Mouse (Mus musculus) midbrain, postnatal 0 days (tissue): Measurements from ENCODE around the gene Pias1. TPM values are rescaled to one million over a fixed set of nuclear protein-coding genes. Genes with fewer than 3 reads are reported as not detected.

Experiments used
- ATAC-seq: fragments of 200-750 bp; cut with Nextera tagmentation; 2 replicates; pipeline ENCODE4 v1.8.0; 2017; ENCODE audit warnings: moderate number of reproducible peaks, mild to moderate bottlenecking, moderate TSS enrichment, moderate library complexity; ENCODE audit not compliant: low FRiP score
- DNase-seq: peaks from one replicate; pipeline ENCODE4 v3.0.0-alpha.2; 2015; ENCODE audit warnings: low spot score
- H3K27ac ChIP-seq: fragments of 300-500 bp; sonication (generic); 2 replicates; pipeline ENCODE4 v1.5.1; 2014; ENCODE audit warnings: low read depth, mild to moderate bottlenecking, low read length, mixed read lengths
- H3K27me3 ChIP-seq: fragments of 300-500 bp; sonication (generic); 2 replicates; pipeline ENCODE4 v1.6.1; 2014; ENCODE audit warnings: low read length, control low read depth, mixed read lengths; ENCODE audit not compliant: insufficient read depth
- H3K36me3 ChIP-seq: fragments of 300-500 bp; sonication (generic); 2 replicates; pipeline ENCODE4 v1.6.1; 2014; ENCODE audit warnings: low read length, control low read depth, mixed read lengths; ENCODE audit not compliant: insufficient read depth
- H3K4me1 ChIP-seq: fragments of 300-500 bp; sonication (generic); 2 replicates; pipeline ENCODE4 v1.6.1; 2014; ENCODE audit warnings: mild to moderate bottlenecking, control low read depth, antibody characterized with exemption, low read length, mixed read lengths; ENCODE audit not compliant: insufficient read depth
- H3K4me2 ChIP-seq: fragments of 300-500 bp; sonication (generic); 2 replicates; pipeline ENCODE4 v1.6.1; 2014; ENCODE audit warnings: low read depth, mild to moderate bottlenecking, low read length, mixed read lengths; ENCODE audit not compliant: poor library complexity, severe bottlenecking
- H3K4me3 ChIP-seq: fragments of 300-500 bp; sonication (generic); 2 replicates; pipeline ENCODE4 v1.5.1; 2014; ENCODE audit warnings: low read depth, mild to moderate bottlenecking, low read length, moderate library complexity
- H3K9ac ChIP-seq: fragments of 300-500 bp; sonication (generic); replicated peaks from 2 replicates; pipeline ENCODE4 v1.6.1; 2014; ENCODE audit warnings: mild to moderate bottlenecking, low read length, moderate library complexity, mixed read lengths; ENCODE audit not compliant: poor library complexity, severe bottlenecking
- H3K9me3 ChIP-seq: fragments of 300-500 bp; sonication (generic); 2 replicates; pipeline ENCODE4 v1.6.1; 2016; ENCODE audit warnings: low read length, control low read depth
- CTCF ChIP-seq: IDR thresholded peaks from 2 replicates; pipeline ENCODE4 v1.5.1; 2016; ENCODE audit warnings: antibody characterized with exemption, mild to moderate bottlenecking
- WGBS: fragments of 180-500 bp; shearing (Covaris S2); extraction: QIAGEN DNeasy Blood & Tissue Kit; methylation state at CpG from one replicate; pipeline ENCODE4 v1.1.7; 2014; 5-methylcytosine and 5-hydroxymethylcytosine counted together
- polyA plus RNA-seq: library from polyadenylated mRNA; unstranded; fragments of >200 nt; fragmentation: Nextera tagmentation; extraction: Ambion mirVana; gene quantifications from 2 replicates; pipeline ENCODE4 v1.2.1, GENCODE M21; 2015
- total RNA-seq: library from RNA; depleted of rRNA; stranded (reverse); fragments of >200 nt; gene quantifications from 2 replicates; pipeline ENCODE4 v1.2.3, GENCODE M21; 2014

Pias1 gene
- total and polyA plus RNA-seq, 2 experiments from 2014 or later, result 38.5 to 50.5 TPM

DNA sequence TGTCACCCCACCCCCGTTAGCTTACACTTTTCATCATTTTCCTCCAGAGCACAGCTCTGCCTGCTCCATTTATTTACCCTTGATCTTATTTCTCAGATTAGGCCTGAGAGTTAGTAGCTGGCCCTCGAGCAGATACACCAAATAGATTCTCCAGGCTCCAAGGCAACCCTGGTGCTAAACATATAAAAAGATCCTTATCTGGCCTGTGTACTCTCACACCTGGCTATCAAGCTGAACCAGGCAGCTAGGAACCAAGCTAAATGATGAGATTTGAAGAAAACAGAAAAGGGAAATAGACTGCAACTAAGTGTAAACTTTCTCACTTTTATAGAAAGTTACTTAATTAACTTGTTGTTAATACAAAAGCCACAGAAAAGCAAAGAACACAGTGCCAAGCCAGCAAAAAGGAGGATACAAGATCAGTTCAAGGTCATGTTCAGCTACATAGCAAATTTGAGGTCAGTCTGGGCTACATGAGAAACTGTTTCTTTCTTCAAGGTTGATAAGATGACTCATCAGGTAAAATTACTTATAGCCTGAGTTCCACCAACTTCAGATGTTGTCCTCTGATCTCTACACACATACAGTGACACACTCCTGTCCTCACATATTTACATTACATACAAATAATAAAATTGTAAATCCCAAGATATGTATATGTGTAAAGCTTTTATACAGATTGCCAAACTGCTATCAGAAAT, 52.9 kb downstream of the Pias1 start:
- no peak for TF ChIP-seq CTCF
- H3K27ac ChIP-seq, result no peak overlapping the region
- DNase-seq, result no peak

DNA sequence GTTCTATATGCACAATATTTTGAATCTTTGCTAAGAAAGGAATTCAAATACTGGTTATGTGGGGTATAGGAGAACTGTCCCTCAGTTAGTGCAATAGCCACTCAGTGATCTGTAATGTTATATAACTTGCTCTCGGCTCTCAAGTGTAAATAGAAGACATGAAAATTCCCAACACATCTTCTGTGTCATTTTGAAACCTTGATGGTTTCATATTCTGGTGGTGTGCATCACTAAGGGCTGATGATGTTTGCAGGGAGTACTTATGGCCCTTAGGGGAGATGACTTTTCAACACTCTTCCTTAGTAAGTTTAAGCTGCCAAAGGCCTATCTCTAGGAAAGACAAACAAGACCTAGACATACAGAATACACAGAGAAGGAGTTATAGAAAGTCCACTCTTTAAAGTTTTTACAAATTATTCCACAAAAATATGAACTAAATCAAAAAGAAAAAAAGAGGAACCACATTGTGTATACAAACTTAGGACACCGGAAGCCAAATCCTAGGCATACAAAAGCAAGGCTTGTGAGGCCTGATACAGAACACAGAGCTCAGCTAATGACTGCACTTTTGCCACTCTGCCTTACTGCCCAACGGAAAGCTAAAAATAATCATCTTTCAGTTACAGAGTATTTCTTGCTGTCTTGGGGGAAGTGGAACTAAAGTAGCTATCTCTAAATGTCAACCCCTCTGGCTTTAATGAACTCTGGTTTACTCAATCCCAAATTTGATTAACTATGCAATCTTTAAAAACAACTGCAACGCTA, 55.0 kb downstream of the Pias1 start:
- 84% methylated on average over 4 of the region's 4 CpGs for WGBS
- no peak for TF ChIP-seq CTCF
- DNase-seq, result no peak
- Histone ChIP-seq H3K9me3 (no peaks in the 10 kb centered on the region), H3K36me3 (no peaks in the 10 kb centered on the region), H3K27ac (no peak overlapping the region), H3K9ac (no peak overlapping the region), H3K4me1 (no peaks in the 10 kb centered on the region), H3K4me3 (no peak overlapping the region), H3K4me2 (no peak overlapping the region), H3K27me3 (no peaks in the 10 kb centered on the region)
- no peak for ATAC-seq

More for the DNA sequence above, 52.9 kb downstream of the Pias1 start:
- Histone ChIP-seq H3K4me2 (no peak overlapping the region), H3K27me3 (no peaks in the 10 kb centered on the region), H3K9me3 (no peaks in the 10 kb centered on the region), H3K4me3 (no peak overlapping the region), H3K36me3 (no peaks in the 10 kb centered on the region), H3K9ac (no peak overlapping the region), H3K4me1 (no peaks in the 10 kb centered on the region)
- no peak for ATAC-seq
- 62% methylated on average over 2 of the region's 2 CpGs for WGBS

DNA sequence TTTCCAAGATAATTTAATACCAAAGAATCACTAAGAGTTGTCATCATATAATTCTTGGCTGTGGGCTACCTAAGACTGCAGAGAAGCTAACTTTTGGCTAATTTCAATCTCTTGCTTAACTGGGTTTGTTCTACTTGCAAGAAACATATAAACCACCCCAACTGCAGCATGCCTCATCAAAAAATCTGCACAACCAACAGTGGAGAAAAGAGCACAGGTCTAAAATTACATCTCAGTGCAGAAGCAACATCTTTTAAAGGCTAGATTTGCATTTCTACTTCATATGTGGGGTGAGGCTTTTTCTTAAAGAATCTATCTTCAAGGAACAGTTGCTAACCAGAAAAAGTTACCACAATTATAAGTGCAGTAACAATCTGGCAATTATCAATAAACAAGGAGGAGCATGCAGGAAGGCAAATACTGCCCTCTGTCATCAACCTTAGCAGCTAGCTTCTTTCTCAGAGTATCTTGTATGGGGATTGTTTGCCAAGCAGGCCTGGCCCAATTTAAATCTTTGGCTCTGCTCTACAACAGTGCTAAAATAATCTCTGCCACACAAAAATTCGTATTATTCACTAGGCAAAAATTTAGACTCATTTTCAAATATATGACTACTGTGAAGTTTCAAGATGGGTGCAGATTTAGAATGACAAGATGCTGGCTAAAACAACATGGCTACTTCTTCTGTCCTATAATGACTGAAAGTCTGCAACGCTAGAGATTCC, 62.7 kb downstream of the Pias1 start:
- H3K4me3 ChIP-seq, result no peak overlapping the region
- no peak for TF ChIP-seq CTCF
- H3K27ac ChIP-seq, result no peak overlapping the region
- no peaks in the 10 kb centered on the region for H3K36me3 ChIP-seq
- H3K27me3 ChIP-seq, result no peaks in the 10 kb centered on the region
- no peaks in the 10 kb centered on the region for H3K4me1 ChIP-seq
- H3K9me3 ChIP-seq, result no peaks in the 10 kb centered on the region
- DNase-seq (no peak), ATAC-seq (no peak)
- WGBS, result 92% methylated on average over 2 of the region's 2 CpGs
- H3K9ac ChIP-seq, result no peak overlapping the region
- no peak overlapping the region for H3K4me2 ChIP-seq

DNA sequence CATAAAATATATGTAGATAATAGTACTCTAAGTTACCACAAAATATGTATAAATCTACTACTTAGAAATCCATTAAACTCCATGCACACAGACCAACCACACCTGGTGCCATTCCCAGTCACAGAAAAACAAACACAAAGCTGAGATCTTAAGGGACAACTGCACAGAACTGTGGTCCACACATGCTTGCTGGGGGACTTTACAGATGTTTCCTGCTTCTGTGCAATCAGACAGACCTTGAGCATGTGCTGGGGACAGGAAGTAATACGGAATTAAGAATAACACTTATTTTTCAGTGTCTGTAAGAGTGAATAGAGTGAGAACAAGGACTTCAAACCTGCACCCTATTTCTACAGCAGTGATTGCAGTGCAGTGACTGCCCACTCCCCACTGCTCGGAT, 66.8 kb downstream of the Pias1 start:
- WGBS, result 95% methylated on average over 2 of the region's 2 CpGs
- no peaks in the 10 kb centered on the region for H3K27me3 ChIP-seq
- TF ChIP-seq CTCF, result no peak

DNA sequence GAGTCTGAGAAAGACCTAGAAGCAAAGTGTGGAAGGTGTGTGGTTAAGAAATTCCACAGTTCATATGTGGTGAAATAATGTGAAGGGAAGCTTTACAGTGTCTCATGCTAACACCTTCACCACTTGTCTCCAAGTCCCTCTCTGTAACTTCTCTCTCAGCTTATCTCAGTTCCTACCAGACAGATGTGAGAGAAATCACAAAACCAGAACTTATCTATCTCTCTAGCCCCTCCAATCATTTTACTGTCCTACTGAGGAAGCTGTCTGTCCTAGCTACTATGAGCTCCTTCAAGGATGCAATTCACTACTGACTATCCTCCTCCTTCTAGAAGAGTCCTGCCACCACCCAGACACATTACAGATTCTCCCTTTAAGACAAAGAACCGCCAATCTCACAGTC, 70.7 kb downstream of the Pias1 start:
- no peak overlapping the region for H3K4me2 ChIP-seq
- TF ChIP-seq CTCF, result no peak
- H3K4me3 ChIP-seq, result no peak overlapping the region
- no peaks in the 10 kb centered on the region for H3K27me3 ChIP-seq
- no peak overlapping the region for H3K9ac ChIP-seq
- WGBS, result 100% methylated on average over 1 of the region's 1 CpGs
- H3K27ac ChIP-seq, result no peak overlapping the region
- ATAC-seq (no peak), DNase-seq (no peak)
- 0 out of 2 replicates have a peak, but pooled peaks cover 12% of the 10 kb centered on the region for H3K36me3 ChIP-seq
- H3K9me3 ChIP-seq, result no peaks in the 10 kb centered on the region
- H3K4me1 ChIP-seq, result no peaks in the 10 kb centered on the region

More for the DNA sequence above, 66.8 kb downstream of the Pias1 start:
- Histone ChIP-seq H3K4me3 (no peak overlapping the region), H3K9me3 (no peaks in the 10 kb centered on the region), H3K27ac (no peak overlapping the region), H3K9ac (no peak overlapping the region), H3K4me2 (no peak overlapping the region), H3K4me1 (no peaks in the 10 kb centered on the region), H3K36me3 (0 out of 2 replicates have a peak, but pooled peaks cover 9% of the 10 kb centered on the region)
- ATAC-seq, result no peak
- no peak for DNase-seq
